In genomic region chr11:111398706-111399105, GRCm38 (mm10) we compare ENCODE assay signal across 35 mouse cellular contexts.
"Had no signal": no experiment of that assay in that cellular context is flagged by ENCODE, and none has a peak within 500 bp of the region (broad histone marks: within the 10 kb centered on the region; RNA-seq: fewer than 3 reads in every experiment).

No protein-coding gene starts in this region.

- H3K9me3 ChIP-seq: heart, embryonic 10.5 days; heart, embryonic 12.5 days; heart, embryonic 13.5 days; heart, embryonic 15.5 days; hindbrain, embryonic 10.5 days; hindbrain, embryonic 12.5 days; hindbrain, embryonic 13.5 days; hindbrain, embryonic 15.5 days; intestine, embryonic 15.5 days; kidney, embryonic 15.5 days had no signal

- DNase-seq: heart, postnatal 10 days; heart, postnatal 14 days; heart, postnatal 36 days; heart, postnatal 4 days; kidney, adult 11 months; kidney, adult 18-20 months; kidney, adult 2 months; kidney, adult 8-10 months; kidney, adult 9 months; kidney, postnatal 10 days; kidney, postnatal 14 days; kidney, postnatal 25 days; kidney, postnatal 36 days; kidney, postnatal 4 days; layer of hippocampus, adult 9-11 months; layer of hippocampus, postnatal 36 days had no signal

- H3K27me3 ChIP-seq: heart, embryonic 12.5 days; heart, embryonic 13.5 days; heart, embryonic 15.5 days; hindbrain, embryonic 12.5 days; hindbrain, embryonic 13.5 days; hindbrain, embryonic 15.5 days; intestine, embryonic 15.5 days; kidney, embryonic 15.5 days had no signal

- H3K4me3 ChIP-seq: heart, embryonic 10.5 days; heart, embryonic 12.5 days; heart, embryonic 13.5 days; heart, embryonic 15.5 days; hindbrain, embryonic 10.5 days; hindbrain, embryonic 12.5 days; hindbrain, embryonic 13.5 days; hindbrain, embryonic 15.5 days; intestine, embryonic 15.5 days; kidney, embryonic 15.5 days; layer of hippocampus, adult 2 months had no signal

- H3K27ac ChIP-seq: heart, embryonic 10.5 days; heart, embryonic 13.5 days; heart, embryonic 15.5 days; hindbrain, embryonic 10.5 days; hindbrain, embryonic 12.5 days; hindbrain, embryonic 13.5 days; hindbrain, embryonic 14.5 days; hindbrain, embryonic 15.5 days; hindbrain, postnatal 0 days; intestine, embryonic 15.5 days; kidney, embryonic 15.5 days; kidney, postnatal 0 days; layer of hippocampus, adult 2 months had no signal

- H3K4me2 ChIP-seq: heart, embryonic 11.5 days; heart, embryonic 12.5 days; heart, embryonic 13.5 days; heart, embryonic 15.5 days; hindbrain, embryonic 12.5 days; hindbrain, embryonic 13.5 days; hindbrain, embryonic 14.5 days; hindbrain, embryonic 15.5 days; intestine, embryonic 15.5 days; kidney, embryonic 15.5 days had no signal

- ATAC-seq: hindbrain, embryonic 16.5 days; hindbrain, postnatal 0 days; inflammation-experienced regulatory T-cells, adult 6 months; intestine, embryonic 15.5 days; intestine, embryonic 16.5 days; intestine, postnatal 0 days had no signal

- H3K4me1 ChIP-seq: heart, embryonic 10.5 days; heart, embryonic 12.5 days; heart, embryonic 13.5 days; heart, embryonic 15.5 days; hindbrain, embryonic 10.5 days; hindbrain, embryonic 12.5 days; hindbrain, embryonic 13.5 days; hindbrain, embryonic 15.5 days; intestine, embryonic 15.5 days; kidney, embryonic 15.5 days had no signal

- H3K36me3 ChIP-seq: heart, embryonic 10.5 days; heart, embryonic 12.5 days; heart, embryonic 13.5 days; heart, embryonic 15.5 days; hindbrain, embryonic 10.5 days; hindbrain, embryonic 12.5 days; hindbrain, embryonic 13.5 days; hindbrain, embryonic 15.5 days; intestine, embryonic 15.5 days; kidney, embryonic 15.5 days had no signal

- H3K9ac ChIP-seq: heart, embryonic 12.5 days; heart, embryonic 13.5 days; heart, embryonic 15.5 days; hindbrain, embryonic 12.5 days; hindbrain, embryonic 13.5 days; hindbrain, embryonic 14.5 days; hindbrain, embryonic 15.5 days; intestine, embryonic 15.5 days; kidney, embryonic 15.5 days had no signal
